26 mouse cellular contexts compared by ENCODE assay signal in genomic region chr3:97761951-97762350, GRCm38 (mm10).
DNase-seq lines count a peak whose midpoint lies in the region; ATAC-seq and TF ChIP-seq lines count a peak whose summit lies in the region.
"Had no signal": no experiment of that assay in that cellular context is flagged by ENCODE, and none has a peak within 500 bp of the region (broad histone marks: within the 10 kb centered on the region; RNA-seq: fewer than 3 reads in every experiment).

No protein-coding gene starts in this region.

- TF ChIP-seq CTCF in left cerebral cortex, adult 2 months (IDR thresholded peaks at IDR 0.05) = no peak

- intact Hi-C loops in left cerebral cortex, adult 2 months (cut with DNase I) = no loop called here
- intact Hi-C loops in left cerebral cortex, postnatal 10 days (cut with DNase I) = no loop called here

- H3K27ac ChIP-seq in heart, embryonic 10.5 days = no peak overlapping the region
- H3K27ac ChIP-seq in left cerebral cortex, adult 2 months = peak overlapping the region; percentile 28; the same call in 1 of the 2 replicates
- H3K27ac ChIP-seq: hindbrain, postnatal 0 days; layer of hippocampus, adult 2 months; liver, embryonic 12.5 days had no signal

- no peaks in the 10 kb centered on the region for H3K9me3 ChIP-seq in heart, embryonic 10.5 days
- H3K9me3 ChIP-seq: liver, embryonic 12.5 days had no signal

- peaks cover 16% of the 10 kb centered on the region for H3K4me1 ChIP-seq in heart, embryonic 10.5 days

- peak; percentile 13 for DNase-seq in heart, embryonic 10.5 days (ENCODE audit: low spot score)
- DNase-seq in heart, adult 8-10 months (ENCODE audit: low spot score) = no peak
- no peak for DNase-seq in left cerebral cortex, adult 2 months (ENCODE audit: extremely low spot score in 1 of 2, low spot score in 2 of 2)
- DNase-seq in left cerebral cortex, postnatal 10 days (ENCODE audit: extremely low spot score in 1 of 2, low spot score in 2 of 2) = no peak
- peak; percentile 39 for DNase-seq in 3T3-L1 (ENCODE audit: low read depth, low spot score)
- DNase-seq: adrenal gland, adult 2 months; cerebellum, adult 2 months; cerebellum, postnatal 14 days; forebrain, postnatal 0 days; heart, postnatal 4 days; kidney, adult 2 months; kidney, postnatal 36 days; left cerebral cortex, postnatal 4 days; lung, adult 18-20 months; lung, postnatal 4 days; retina, postnatal 1 day; right cerebral cortex, postnatal 14 days; thymus, postnatal 4 days had no signal

- H3K36me3 ChIP-seq in heart, embryonic 10.5 days = peaks cover 24% of the 10 kb centered on the region

- 52% methylated on average over 6 of the region's 6 CpGs for WGBS in heart, embryonic 10.5 days

- 0 out of 2 replicates have a peak, but pooled peaks have one; percentile 13 for ATAC-seq in megakaryocyte progenitor cell, adult 5-6 weeks (replicated peaks; ENCODE audit: poor library complexity)
- no peak for ATAC-seq in megakaryocyte-erythroid progenitor cell, adult 5-6 weeks (replicated peaks; ENCODE audit: low FRiP score, low TSS enrichment, poor library complexity, severe bottlenecking)
- ATAC-seq: activated CD4-positive, CD25-positive, alpha-beta regulatory T cell, adult 4 months; forebrain, postnatal 0 days; hindbrain, postnatal 0 days; liver, embryonic 12.5 days; lung, postnatal 0 days had no signal

- H3K27me3 ChIP-seq in heart, embryonic 10.5 days (ENCODE audit: insufficient read depth, poor library complexity, severe bottlenecking) = no peaks in the 10 kb centered on the region

- no peak overlapping the region for H3K4me3 ChIP-seq in heart, embryonic 10.5 days
- H3K4me3 ChIP-seq in left cerebral cortex, adult 2 months = no peak overlapping the region
- H3K4me3 ChIP-seq: erythroblast, embryonic 14.5 days; layer of hippocampus, adult 2 months; liver, embryonic 12.5 days had no signal

Comparison
In these comparisons a context has a peak if more than half of its experiments do, and no peak if none do; other contexts are left out.
1. DNase-seq: peak in heart, embryonic 10.5 days (single experiment) and 3T3-L1 (single experiment); none in heart, adult 8-10 months (single experiment), left cerebral cortex, adult 2 months (0 of 2) and left cerebral cortex, postnatal 10 days (0 of 2).